Mouse (Mus musculus) hindbrain, embryonic 12.5 days (tissue): ENCODE measurements around the gene Lmntd1. TPM values are rescaled to one million over a fixed set of nuclear protein-coding genes. Genes with fewer than 3 reads are reported as not detected.

Experiments
- ATAC-seq: fragments of 200-750 bp; cut with Nextera tagmentation; 2 replicates; pipeline ENCODE4 v1.8.0; 2017; ENCODE audit warnings: moderate TSS enrichment; ENCODE audit not compliant: low FRiP score
- H3K27ac ChIP-seq: fragments of 300-500 bp; sonication (generic); 2 replicates; pipeline ENCODE4 v1.5.1; 2016; ENCODE audit warnings: mild to moderate bottlenecking
- H3K27me3 ChIP-seq: fragments of 300-500 bp; sonication (generic); 2 replicates; pipeline ENCODE4 v1.6.1; 2016; ENCODE audit warnings: mild to moderate bottlenecking
- H3K36me3 ChIP-seq: fragments of 300-500 bp; sonication (generic); 2 replicates; pipeline ENCODE4 v1.6.1; 2016; ENCODE audit warnings: mild to moderate bottlenecking
- H3K4me1 ChIP-seq: fragments of 300-500 bp; sonication (generic); 2 replicates; pipeline ENCODE4 v1.6.1; 2016
- H3K4me2 ChIP-seq: fragments of 300-500 bp; sonication (generic); replicated peaks from 2 replicates; pipeline ENCODE4 v1.6.1; 2016; ENCODE audit warnings: mild to moderate bottlenecking
- H3K4me3 ChIP-seq: fragments of 300-500 bp; sonication (generic); 2 replicates; pipeline ENCODE4 v1.5.1; 2016; ENCODE audit warnings: mild to moderate bottlenecking
- H3K9ac ChIP-seq: fragments of 300-500 bp; sonication (generic); 2 replicates; pipeline ENCODE4 v1.6.1; 2016; ENCODE audit warnings: mild to moderate bottlenecking, moderate library complexity
- H3K9me3 ChIP-seq: fragments of 300-500 bp; sonication (generic); replicated peaks from 2 replicates; pipeline ENCODE4 v1.6.1; 2016; ENCODE audit warnings: mild to moderate bottlenecking
- WGBS: fragments of 180-500 bp; shearing (Covaris S2); methylation state at CpG from one replicate; pipeline ENCODE4 v1.1.7; 2016; 5-methylcytosine and 5-hydroxymethylcytosine counted together
- polyA plus RNA-seq: library from polyadenylated mRNA; unstranded; fragments of >200 nt; fragmentation: Nextera tagmentation; extraction: Ambion mirVana; gene quantifications from 2 replicates; pipeline ENCODE4 v1.2.1, GENCODE M21; 2016

Gene Lmntd1
- polyA plus RNA-seq, 1 experiment from 2014 or later: 0.58 TPM

DNA sequence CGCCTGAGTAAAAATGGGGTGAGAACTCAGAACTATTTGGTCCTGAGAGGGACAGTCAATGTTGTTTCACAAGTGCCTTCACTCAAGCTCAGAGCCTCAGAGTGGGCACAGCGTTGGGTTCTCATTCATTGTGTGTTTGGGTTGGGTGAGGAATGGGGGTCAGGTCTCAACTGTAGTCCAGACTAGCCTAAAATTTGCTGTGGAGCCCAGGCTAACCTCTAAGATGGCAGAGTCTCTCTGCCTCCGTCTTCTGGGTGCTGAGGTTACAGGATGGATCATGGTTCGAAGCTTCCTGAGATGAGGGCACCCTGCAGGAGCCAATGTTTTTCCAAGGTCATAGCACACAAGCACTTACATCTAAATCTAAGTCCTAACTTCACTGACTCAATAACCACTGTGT lies 37.4 kb downstream of the Lmntd1 start:
- Histone ChIP-seq H3K36me3 (no peaks in the 10 kb centered on the region), H3K9me3 (no peaks in the 10 kb centered on the region), H3K27me3 (no peaks in the 10 kb centered on the region; the same call in 1 of the 2 replicates), H3K27ac (no peak overlapping the region), H3K9ac (no peak overlapping the region), H3K4me2 (no peak overlapping the region), H3K4me3 (no peak overlapping the region), H3K4me1 (peaks cover 10% of the 10 kb centered on the region)
- ATAC-seq: no peak
- 87% methylated on average over 4 of the region's 4 CpGs for WGBS

DNA sequence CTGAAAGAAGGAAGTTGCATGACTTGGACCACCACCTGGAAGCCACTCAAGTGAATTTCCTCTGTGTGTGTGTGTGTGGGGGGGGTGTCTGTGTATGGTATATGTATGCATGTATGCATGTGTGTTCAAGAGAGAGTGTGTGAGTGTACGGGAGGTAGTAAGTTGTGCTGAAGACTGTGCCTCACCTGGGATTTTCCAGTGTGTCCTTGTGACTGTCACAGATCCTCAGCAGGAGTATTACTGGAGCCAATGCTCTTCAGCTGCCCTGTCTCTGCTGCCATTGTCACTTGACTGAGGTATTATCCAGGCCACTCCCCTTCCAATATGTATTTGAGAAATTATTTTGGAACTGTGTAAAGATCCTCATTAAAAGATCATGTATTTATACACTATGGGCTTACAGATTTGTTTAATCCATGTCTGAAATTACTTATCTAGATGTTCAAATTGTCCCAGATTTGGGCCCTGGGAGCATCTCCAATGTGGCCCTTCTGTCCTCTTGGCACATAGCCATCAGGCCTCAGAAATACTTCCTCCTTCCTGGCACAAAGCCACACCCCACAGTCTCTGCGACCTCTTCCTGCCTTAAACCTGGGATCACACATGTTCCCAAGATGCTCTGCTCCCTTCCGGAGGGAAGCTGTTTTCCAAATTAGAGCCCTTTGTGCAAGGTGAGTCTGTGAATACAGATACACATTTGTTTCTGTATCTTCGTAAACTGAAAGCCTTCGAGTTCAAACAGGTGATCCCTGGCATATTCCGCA lies 40.7 kb downstream of the Lmntd1 start:
- peaks cover 3% of the 10 kb centered on the region for H3K4me1 ChIP-seq
- no peak overlapping the region for H3K27ac ChIP-seq
- ATAC-seq: no peak
- H3K9ac ChIP-seq: no peak overlapping the region
- no peaks in the 10 kb centered on the region for H3K36me3 ChIP-seq
- no peak overlapping the region for H3K4me2 ChIP-seq
- WGBS: 85% methylated on average over 6 of the region's 6 CpGs
- no peaks in the 10 kb centered on the region; the same call in 1 of the 2 replicates for H3K27me3 ChIP-seq
- H3K4me3 ChIP-seq: no peak overlapping the region
- no peaks in the 10 kb centered on the region for H3K9me3 ChIP-seq

DNA sequence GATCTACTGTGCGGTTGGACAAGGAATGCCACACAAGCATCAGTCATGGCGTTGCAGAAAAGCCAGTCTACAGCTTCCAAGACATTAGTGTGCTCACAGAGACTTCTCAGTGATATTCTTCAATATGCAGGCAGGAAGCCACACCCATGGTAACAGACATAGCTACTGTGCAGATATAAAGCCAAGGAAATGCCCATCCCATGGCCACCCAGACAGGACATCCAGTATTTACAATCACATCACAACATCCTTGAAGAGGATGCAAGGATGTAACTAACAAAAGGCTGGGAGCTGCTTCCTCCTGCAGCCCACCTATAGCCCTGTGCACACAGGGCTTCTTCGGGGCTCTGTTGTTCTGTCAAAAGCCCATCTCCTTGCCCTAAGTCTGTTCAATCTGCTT lies 45.4 kb downstream of the Lmntd1 start:
- no peaks in the 10 kb centered on the region for H3K36me3 ChIP-seq
- H3K4me1 ChIP-seq: peaks cover 12% of the 10 kb centered on the region; the same call in 1 of the 2 replicates
- H3K4me3 ChIP-seq: no peak overlapping the region
- WGBS: 89% methylated on average over 3 of the region's 3 CpGs
- H3K4me2 ChIP-seq: no peak overlapping the region
- H3K27me3 ChIP-seq: no peaks in the 10 kb centered on the region; the same call in 1 of the 2 replicates
- ATAC-seq: no peak
- H3K27ac ChIP-seq: no peak overlapping the region
- no peak overlapping the region for H3K9ac ChIP-seq
- no peaks in the 10 kb centered on the region for H3K9me3 ChIP-seq

DNA sequence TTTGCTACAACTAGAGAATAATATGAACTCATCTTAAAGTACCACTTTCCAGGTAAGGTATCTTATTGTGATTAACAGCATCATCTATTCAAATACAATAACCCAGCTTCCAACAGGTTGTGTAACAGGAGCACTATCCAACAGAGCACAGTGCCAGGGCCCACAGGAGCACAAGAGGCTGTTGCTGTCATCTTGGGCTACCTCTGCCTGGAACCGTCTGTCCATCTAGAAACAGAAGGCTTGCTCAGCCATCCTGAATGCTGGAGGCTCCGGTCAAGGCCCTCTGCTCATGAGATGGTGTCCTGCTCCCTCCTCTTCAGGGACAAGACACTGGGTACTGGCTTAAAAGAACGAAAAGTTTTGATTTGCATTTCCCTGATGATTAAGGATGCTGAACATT lies 46.3 kb downstream of the Lmntd1 start:
- Histone ChIP-seq H3K4me3 (no peak overlapping the region), H3K4me1 (peaks cover 12% of the 10 kb centered on the region; the same call in 1 of the 2 replicates), H3K27me3 (no peaks in the 10 kb centered on the region; the same call in 1 of the 2 replicates), H3K27ac (no peak overlapping the region), H3K9ac (no peak overlapping the region), H3K9me3 (no peaks in the 10 kb centered on the region), H3K4me2 (no peak overlapping the region), H3K36me3 (no peaks in the 10 kb centered on the region)
- WGBS: 94% methylated on average over 3 of the region's 3 CpGs
- no peak for ATAC-seq

DNA sequence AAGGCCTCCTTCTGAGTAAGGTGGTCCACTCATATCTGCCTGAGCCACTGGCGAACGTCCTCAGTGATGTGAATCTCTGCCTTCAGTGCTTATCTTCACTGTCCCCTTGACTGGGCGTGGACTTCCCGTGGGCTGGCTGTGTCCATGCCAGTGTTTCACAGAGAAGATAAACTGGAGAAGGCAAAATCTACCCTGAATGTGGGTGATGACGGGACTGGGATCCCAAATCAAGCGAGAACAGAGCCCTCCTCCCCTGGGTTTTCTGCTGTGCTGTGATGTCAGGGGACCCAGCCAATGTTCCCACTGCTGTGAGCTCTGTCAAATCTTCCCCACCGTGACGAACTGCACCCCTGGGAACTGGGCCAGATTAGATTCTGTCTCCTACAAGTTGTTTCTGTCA lies 46.8 kb downstream of the Lmntd1 start:
- H3K27me3 ChIP-seq: no peaks in the 10 kb centered on the region; the same call in 1 of the 2 replicates
- no peak overlapping the region for H3K4me3 ChIP-seq
- no peaks in the 10 kb centered on the region for H3K36me3 ChIP-seq
- no peak for ATAC-seq
- no peak overlapping the region for H3K27ac ChIP-seq
- H3K4me1 ChIP-seq: peaks cover 12% of the 10 kb centered on the region; the same call in 1 of the 2 replicates
- H3K9ac ChIP-seq: no peak overlapping the region
- H3K4me2 ChIP-seq: no peak overlapping the region
- WGBS: 76% methylated on average over 8 of the region's 8 CpGs
- H3K9me3 ChIP-seq: no peaks in the 10 kb centered on the region

DNA sequence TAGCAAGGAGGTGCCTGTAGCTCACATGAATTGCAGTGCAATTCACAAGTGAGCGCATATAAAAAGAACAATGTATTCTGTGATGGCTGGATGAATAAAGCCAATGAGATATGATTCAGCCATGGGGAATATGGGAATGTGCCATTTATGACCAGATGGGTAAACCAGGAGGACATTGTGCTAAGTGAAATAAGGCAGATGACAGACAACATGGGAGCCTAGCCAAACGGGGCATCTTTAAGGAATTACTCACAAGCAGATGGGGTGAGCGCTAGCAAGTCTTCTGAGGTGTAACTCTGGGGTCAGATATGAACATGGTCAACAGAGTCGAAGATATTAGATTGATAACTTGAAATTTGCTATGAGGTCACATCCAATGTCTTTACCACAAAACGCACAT lies 48.5 kb downstream of the Lmntd1 start:
- Histone ChIP-seq H3K4me2 (no peak overlapping the region), H3K9me3 (no peaks in the 10 kb centered on the region), H3K9ac (no peak overlapping the region), H3K27me3 (no peaks in the 10 kb centered on the region), H3K27ac (no peak overlapping the region), H3K4me3 (no peak overlapping the region), H3K4me1 (peaks cover 12% of the 10 kb centered on the region; the same call in 1 of the 2 replicates), H3K36me3 (no peaks in the 10 kb centered on the region)
- 94% methylated on average over 5 of the region's 5 CpGs for WGBS
- ATAC-seq: no peak

DNA sequence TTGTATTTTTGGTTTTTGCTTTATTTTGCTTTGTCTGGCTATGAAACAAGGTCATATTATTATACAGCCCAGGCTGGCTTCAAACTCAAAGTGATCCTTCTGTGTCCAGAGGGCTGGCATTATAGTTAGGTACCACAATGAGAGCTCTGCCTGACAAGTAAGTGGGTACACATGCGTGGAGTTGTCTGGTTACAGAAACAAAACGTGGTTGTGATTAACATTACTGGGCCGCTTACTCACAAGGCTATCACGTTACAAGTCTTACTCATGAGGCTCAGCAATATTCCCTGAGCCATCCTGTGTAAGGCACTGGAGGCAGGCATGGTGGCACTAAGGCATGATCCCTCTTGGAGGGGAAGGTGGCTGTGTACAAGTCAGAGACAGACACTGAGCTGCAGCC lies 49.4 kb downstream of the Lmntd1 start:
- Histone ChIP-seq H3K27me3 (no peaks in the 10 kb centered on the region), H3K36me3 (no peaks in the 10 kb centered on the region), H3K4me3 (no peak overlapping the region), H3K27ac (no peak overlapping the region), H3K4me1 (peaks cover 12% of the 10 kb centered on the region; the same call in 1 of the 2 replicates), H3K9me3 (no peaks in the 10 kb centered on the region), H3K4me2 (no peak overlapping the region), H3K9ac (no peak overlapping the region)
- WGBS: 63% methylated on average over 4 of the region's 4 CpGs
- no peak for ATAC-seq

DNA sequence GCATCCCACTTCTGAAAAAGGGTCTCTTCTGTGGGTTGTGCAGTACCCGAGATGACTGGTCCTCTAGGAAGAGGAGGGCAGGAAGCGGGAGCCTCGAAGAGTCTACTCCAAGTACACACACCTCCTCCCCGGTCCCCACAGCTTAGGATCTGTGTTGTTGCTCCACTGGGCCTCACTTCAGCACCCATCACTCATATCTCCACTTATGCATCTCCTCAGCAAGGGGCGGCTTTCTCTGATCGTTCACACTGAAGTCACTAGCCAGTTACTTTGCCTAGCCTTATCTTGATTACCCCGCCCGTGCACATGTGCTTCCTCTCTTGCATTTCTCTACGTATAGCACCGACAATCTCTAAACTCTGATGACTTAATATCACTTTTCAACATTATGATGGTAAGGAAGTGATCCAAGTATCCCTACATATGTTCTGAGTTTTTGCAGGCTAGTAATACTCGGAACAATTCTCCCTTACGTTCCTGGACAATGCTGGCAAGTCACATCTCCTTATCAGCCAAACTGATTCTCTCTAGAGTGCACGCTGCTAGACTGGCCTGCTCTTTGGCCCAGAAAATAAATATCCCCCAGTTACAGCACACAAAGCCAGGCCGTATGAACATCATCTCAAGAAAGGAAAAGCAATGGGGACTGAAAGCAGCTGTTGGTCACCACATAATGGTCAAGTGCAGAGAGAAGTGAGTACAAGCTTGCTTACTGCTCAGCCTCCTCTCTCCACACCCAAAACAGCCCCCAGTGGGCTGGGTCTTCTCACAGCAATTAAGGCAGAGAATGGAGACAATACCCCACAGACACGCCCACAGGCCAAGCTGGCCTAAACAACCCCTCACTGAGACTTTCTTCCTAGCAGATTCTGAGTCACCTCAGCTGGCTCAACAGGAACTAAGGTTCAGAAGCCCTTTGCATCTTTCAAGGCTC lies 56.8 kb downstream of the Lmntd1 start:
- H3K27ac ChIP-seq: no peak overlapping the region
- WGBS: 85% methylated on average over 15 of the region's 15 CpGs
- no peaks in the 10 kb centered on the region for H3K36me3 ChIP-seq
- H3K27me3 ChIP-seq: no peaks in the 10 kb centered on the region
- no peak overlapping the region for H3K4me3 ChIP-seq
- ATAC-seq: no peak
- H3K4me2 ChIP-seq: no peak overlapping the region
- no peak overlapping the region for H3K9ac ChIP-seq
- 0 out of 2 replicates have a peak, but pooled peaks cover 2% of the 10 kb centered on the region for H3K4me1 ChIP-seq
- H3K9me3 ChIP-seq: peaks cover 3% of the 10 kb centered on the region; the same call in 1 of the 2 replicates

DNA sequence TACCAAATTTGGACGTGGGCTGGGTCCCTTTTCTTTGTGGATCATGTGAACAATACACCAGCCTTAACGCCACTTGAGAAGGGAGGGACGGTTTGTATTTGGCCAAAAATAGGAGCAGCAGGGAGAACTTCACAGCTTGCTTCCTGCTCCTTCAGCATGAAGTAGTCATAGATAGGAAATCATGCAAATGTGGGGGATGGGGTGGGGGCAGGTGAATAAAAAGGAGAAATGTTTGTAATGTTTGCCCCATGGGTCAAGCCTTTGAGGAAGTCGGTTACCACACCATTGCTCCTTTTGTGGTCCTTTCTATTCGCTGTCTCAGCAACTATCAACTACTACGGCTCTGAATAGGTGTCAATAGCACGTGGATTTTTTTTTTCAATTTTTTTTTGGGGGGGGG lies 60.9 kb downstream of the Lmntd1 start:
- WGBS: 74% methylated on average over 7 of the region's 7 CpGs
- no peak overlapping the region for H3K4me2 ChIP-seq
- H3K4me3 ChIP-seq: no peak overlapping the region
- H3K9ac ChIP-seq: no peak overlapping the region
- H3K27me3 ChIP-seq: no peaks in the 10 kb centered on the region
- H3K36me3 ChIP-seq: no peaks in the 10 kb centered on the region
- H3K9me3 ChIP-seq: peaks cover 3% of the 10 kb centered on the region; the same call in 1 of the 2 replicates
- H3K27ac ChIP-seq: no peak overlapping the region
- 0 out of 2 replicates have a peak, but pooled peaks cover 2% of the 10 kb centered on the region for H3K4me1 ChIP-seq
- no peak for ATAC-seq

DNA sequence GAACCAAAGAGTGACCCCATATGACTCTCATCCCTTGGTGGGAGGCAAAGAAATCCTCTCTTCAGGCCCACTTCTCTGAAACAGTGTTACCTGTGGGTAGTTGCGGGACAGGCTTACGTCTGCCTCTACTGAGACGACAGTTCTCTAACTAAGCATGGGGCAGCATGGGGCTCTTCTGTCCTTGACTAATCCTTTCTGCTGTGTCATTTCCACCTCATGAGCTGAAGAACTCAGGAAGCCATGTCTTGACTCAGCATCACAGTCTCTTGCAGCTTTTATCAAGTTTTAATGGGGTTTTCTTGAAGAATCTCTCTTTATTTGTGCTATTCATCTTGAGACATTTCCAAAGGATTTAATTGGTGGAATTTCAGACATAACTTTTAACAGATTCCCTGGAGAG lies 61.3 kb downstream of the Lmntd1 start:
- no peak overlapping the region for H3K27ac ChIP-seq
- 94% methylated on average over 3 of the region's 3 CpGs for WGBS
- H3K36me3 ChIP-seq: no peaks in the 10 kb centered on the region
- no peaks in the 10 kb centered on the region for H3K27me3 ChIP-seq
- 0 out of 2 replicates have a peak, but pooled peaks cover 3% of the 10 kb centered on the region for H3K9me3 ChIP-seq
- no peak overlapping the region for H3K4me3 ChIP-seq
- H3K4me2 ChIP-seq: no peak overlapping the region
- ATAC-seq: no peak
- H3K9ac ChIP-seq: no peak overlapping the region
- H3K4me1 ChIP-seq: 0 out of 2 replicates have a peak, but pooled peaks cover 2% of the 10 kb centered on the region

DNA sequence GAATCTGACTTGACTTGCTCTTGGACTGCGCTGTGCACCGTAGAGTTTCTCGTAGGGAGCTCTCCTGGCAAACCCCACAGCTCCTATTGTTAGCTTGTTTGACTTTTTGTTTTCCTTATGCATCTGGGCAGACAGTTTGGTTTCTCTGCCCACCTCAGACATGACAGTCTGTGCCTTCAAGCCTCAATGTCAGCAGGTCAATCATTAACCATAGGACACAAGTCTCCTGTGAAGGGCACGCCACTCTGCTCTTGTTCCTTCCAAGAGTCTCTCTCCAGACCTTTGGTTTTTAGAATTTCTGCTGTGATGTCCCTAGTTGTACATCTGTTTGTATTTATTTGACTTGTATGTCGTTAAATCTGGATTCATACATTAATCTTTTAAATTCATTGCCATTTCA lies 63.1 kb downstream of the Lmntd1 start:
- no peak overlapping the region for H3K4me3 ChIP-seq
- H3K27ac ChIP-seq: no peak overlapping the region
- no peak overlapping the region for H3K9ac ChIP-seq
- no peaks in the 10 kb centered on the region for H3K27me3 ChIP-seq
- WGBS: 87% methylated on average over 5 of the region's 5 CpGs
- no peaks in the 10 kb centered on the region for H3K36me3 ChIP-seq
- no peak overlapping the region for H3K4me2 ChIP-seq
- no peaks in the 10 kb centered on the region for H3K4me1 ChIP-seq
- ATAC-seq: no peak
- 0 out of 2 replicates have a peak, but pooled peaks cover 3% of the 10 kb centered on the region for H3K9me3 ChIP-seq
